Mouse (Mus musculus) colon, adult 2 months (tissue): ENCODE measurements around the gene Baiap3. TPM values are rescaled to one million over a fixed set of nuclear protein-coding genes. Genes with fewer than 3 reads are reported as not detected.

Experiments used
- polyA plus RNA-seq: library from polyadenylated mRNA; depleted of rRNA; stranded (reverse); fragments of >200 nt; gene quantifications from 2 replicates; pipeline ENCODE4 v1.2.3, GENCODE M21; 2012; rRNA removed

Baiap3 gene
- 11.4 and 13.3 TPM in 2 replicates for polyA plus RNA-seq

DNA sequence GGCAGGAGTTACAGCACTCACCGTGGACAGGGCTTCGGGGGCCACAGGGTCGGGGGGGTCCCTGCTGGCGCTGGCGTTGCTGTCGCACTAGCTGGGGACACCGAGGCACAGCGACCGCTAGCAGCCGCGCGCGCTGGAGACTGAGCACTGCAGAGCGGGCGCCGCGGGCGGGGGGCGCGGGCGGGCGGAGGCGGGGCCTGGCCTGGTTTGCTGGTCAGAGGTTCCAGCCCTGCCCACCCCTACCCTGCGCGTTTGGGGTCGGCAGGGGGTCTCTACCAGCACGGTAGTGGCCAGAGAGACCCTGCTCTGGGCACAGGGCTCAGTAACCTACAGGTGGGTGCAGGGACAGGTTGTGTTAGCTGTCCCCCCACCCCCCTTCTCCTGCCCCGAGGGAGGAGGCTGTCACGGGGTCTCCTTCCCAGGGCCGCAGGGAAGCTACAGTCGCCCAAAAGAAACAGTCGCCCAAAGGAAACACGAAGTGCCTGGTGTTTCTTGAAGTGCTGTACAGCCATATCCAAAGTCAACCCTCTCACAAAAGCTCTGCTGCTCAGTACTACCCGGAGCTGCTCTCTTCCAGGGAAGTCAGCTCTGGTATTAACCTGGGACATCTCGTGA, at the start of gene Baiap3:
Gene Baiap3, minus strand, starts transcription at position 225 of the 615 bp plus-strand sequence.

GRCm38 (mm10) chr17:25298094-25298493, 41.9 kb upstream of the Baiap3 start, which contains the start of gene Prss34:
Prss34 (plus strand) TSS chr17:25298394.

GRCm38 (mm10) chr17:25274571-25275346, 18.6 kb upstream of the Baiap3 start, which contains the start of gene Ube2i:
Ube2i (minus strand) TSS chr17:25274622.

GRCm38 (mm10) chr17:25239695-25240636, 16.2 kb downstream of the Baiap3 start, which contains the start of the genes Gnptg and Tsr3:
Gnptg (minus strand) TSS chr17:25240124.
Tsr3 (plus strand) TSS chr17:25240170.

Other genes starting within 250 kb of the Baiap3 start
- 13.7 and 13.8 TPM in 2 replicates for gene Cramp1l, start 240.6 kb downstream of the Baiap3 start, polyA plus RNA-seq
- gene Ift140, start 240.3 kb downstream of the Baiap3 start, polyA plus RNA-seq = 9.6 and 10.6 TPM in 2 replicates
- gene Tmem204, start 172.8 kb downstream of the Baiap3 start, polyA plus RNA-seq = 22.1 and 24.6 TPM in 2 replicates
- 14.7 and 16.1 TPM in 2 replicates for gene Telo2, start 140.4 kb downstream of the Baiap3 start, polyA plus RNA-seq
- 0.13 and 0.14 TPM in 2 replicates for gene Ptx4, start 135.6 kb downstream of the Baiap3 start, polyA plus RNA-seq
- 24.7 and 25.7 TPM in 2 replicates for gene Clcn7, start 123.0 kb downstream of the Baiap3 start, polyA plus RNA-seq
- gene Ccdc154, start 93.9 kb downstream of the Baiap3 start, polyA plus RNA-seq = not detected in 2 replicates
- gene Gm38655, start 80.9 kb downstream of the Baiap3 start, polyA plus RNA-seq = 0.30 TPM in 1 of 2 replicates, not detected in the other
- gene BC003965, start 71.8 kb downstream of the Baiap3 start, polyA plus RNA-seq = 13.6 and 15.0 TPM in 2 replicates
- gene Unkl, start 68.0 kb downstream of the Baiap3 start, polyA plus RNA-seq = 11.5 and 12.7 TPM in 2 replicates
- gene Gnptg, start 16.2 kb downstream of the Baiap3 start, polyA plus RNA-seq = 26.5 and 30.4 TPM in 2 replicates
- gene Tsr3, start 16.2 kb downstream of the Baiap3 start, polyA plus RNA-seq = 13.5 and 16.3 TPM in 2 replicates
- 80.8 and 81.0 TPM in 2 replicates for gene Ube2i, start 18.3 kb upstream of the Baiap3 start, polyA plus RNA-seq
- not detected in 2 replicates for gene Prss34, start 42.0 kb upstream of the Baiap3 start, polyA plus RNA-seq
- gene Prss28, start 52.3 kb upstream of the Baiap3 start, polyA plus RNA-seq = not detected in 2 replicates
- not detected in 2 replicates for gene Prss29, start 62.3 kb upstream of the Baiap3 start, polyA plus RNA-seq
- gene Tpsab1, start 89.2 kb upstream of the Baiap3 start, polyA plus RNA-seq = not detected in 2 replicates
- gene Tpsb2, start 109.9 kb upstream of the Baiap3 start, polyA plus RNA-seq = 1.6 and 1.8 TPM in 2 replicates
- 180 and 201 TPM in 2 replicates for gene Tpsg1, start 112.9 kb upstream of the Baiap3 start, polyA plus RNA-seq
- gene Cacna1h, start 177.4 kb upstream of the Baiap3 start, polyA plus RNA-seq = 56.5 and 61.8 TPM in 2 replicates
- gene Tekt4, start 198.3 kb upstream of the Baiap3 start, polyA plus RNA-seq = 0.16 and 0.48 TPM in 2 replicates
- gene Sstr5, start 240.9 kb upstream of the Baiap3 start, polyA plus RNA-seq = 0.56 and 1.00 TPM in 2 replicates